Mouse (Mus musculus): ENCODE measurements around the gene Gpr156.
"Not testable (repeated sequence)": the region's sequence is repeated elsewhere in the genome, so short reads cannot be mapped to it uniquely, and the experiment has no call there.

The Gpr156 gene

GRCm38 (mm10) chr16:37956751-37957150, 40.5 kb downstream of the Gpr156 start:
- no peak for DNase-seq (ENCODE audit: low spot score)

DNA sequence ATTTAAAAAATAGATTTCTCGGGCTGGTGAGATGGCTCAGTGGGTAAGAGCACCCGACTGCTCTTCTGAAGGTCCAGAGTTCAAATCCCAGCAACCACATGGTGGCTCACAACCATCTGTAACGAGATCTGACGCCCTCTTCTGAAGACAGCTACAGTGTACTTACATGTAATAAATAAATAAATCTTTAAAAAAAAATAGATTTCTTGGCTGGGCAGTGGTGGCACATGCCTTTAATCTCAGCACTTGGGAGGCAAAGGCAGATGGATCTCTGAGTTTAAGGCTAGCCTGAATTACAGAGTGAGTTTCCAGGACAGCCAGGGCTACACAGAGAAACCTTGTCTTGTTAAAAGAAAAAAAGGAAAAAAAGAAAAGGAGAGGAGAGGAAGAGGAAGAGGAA, 46.4 kb downstream of the Gpr156 start:
- not testable (repeated sequence) for DNase-seq (ENCODE audit: low spot score)

- DNase-seq (ENCODE audit: low spot score), result no peak
Measured at GRCm38 (mm10) chr16:37963331-37964281, 47.3 kb downstream of the Gpr156 start.

GRCm38 (mm10) chr16:37964380-37965070, 48.2 kb downstream of the Gpr156 start:
- no peak for DNase-seq (ENCODE audit: low spot score)

GRCm38 (mm10) chr16:37966871-37967270, 50.6 kb downstream of the Gpr156 start:
- DNase-seq (ENCODE audit: low spot score), result no peak

GRCm38 (mm10) chr16:37967415-37967814, 51.1 kb downstream of the Gpr156 start:
- no peak for DNase-seq (ENCODE audit: low spot score)

- DNase-seq (ENCODE audit: low spot score), result no peak
Measured at GRCm38 (mm10) chr16:37971522-37971921, 55.2 kb downstream of the Gpr156 start.

GRCm38 (mm10) chr16:37972357-37972756, 56.1 kb downstream of the Gpr156 start:
- DNase-seq (ENCODE audit: low spot score), result no peak

DNA sequence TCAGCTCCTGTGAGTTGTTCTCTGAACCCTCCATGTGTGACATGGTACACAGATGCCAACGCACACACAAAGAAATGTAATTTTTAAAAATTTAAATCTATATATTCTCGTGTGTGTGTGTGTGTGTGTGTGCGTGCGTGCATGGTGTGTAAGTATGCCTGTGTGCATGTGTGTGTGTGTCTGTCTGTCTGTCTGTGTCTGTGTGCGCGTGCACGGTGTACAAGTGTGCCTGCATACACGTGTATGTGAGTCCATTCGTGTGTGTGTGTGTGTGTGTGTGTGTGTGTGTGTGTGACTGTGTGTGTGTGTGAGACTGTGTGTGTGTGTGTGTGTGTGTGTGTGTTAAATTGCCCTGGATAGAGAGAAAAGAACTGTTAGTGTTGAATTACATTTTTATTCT, 56.9 kb downstream of the Gpr156 start:
- not testable (repeated sequence) for DNase-seq (ENCODE audit: low spot score)

DNA sequence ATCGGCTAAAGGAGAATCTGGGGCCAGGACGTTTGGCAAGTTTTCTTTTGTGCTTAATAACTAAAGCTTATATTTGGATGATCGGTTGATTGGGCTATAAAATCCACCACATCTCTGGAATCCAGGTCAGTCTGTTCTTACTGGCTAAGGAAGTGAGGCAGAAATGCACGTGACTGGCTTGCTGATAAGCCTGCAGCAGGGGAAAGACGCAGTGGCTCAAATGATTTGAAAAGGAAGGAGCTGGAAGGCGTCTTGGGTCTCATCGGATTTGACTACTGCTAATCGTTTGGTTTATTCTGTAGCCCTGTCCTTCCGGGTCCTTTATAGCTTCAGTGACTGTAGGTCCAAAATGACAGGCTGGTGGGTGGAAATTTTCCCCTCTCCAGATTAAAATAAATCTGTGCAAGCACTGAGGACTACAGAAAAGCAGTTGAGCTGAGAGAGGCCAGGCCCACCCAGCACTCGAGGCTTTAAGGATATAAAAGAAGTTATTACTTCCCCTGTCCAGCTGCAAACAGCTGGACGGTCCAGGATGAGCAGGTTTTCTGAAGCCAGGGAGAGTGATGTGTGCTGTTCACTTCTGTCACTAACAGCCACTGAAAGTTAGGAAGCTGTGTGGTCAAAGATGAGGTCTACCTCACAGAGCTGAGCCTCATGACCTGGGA, 57.7 kb downstream of the Gpr156 start:
- DNase-seq (ENCODE audit: low spot score), result no peak

DNA sequence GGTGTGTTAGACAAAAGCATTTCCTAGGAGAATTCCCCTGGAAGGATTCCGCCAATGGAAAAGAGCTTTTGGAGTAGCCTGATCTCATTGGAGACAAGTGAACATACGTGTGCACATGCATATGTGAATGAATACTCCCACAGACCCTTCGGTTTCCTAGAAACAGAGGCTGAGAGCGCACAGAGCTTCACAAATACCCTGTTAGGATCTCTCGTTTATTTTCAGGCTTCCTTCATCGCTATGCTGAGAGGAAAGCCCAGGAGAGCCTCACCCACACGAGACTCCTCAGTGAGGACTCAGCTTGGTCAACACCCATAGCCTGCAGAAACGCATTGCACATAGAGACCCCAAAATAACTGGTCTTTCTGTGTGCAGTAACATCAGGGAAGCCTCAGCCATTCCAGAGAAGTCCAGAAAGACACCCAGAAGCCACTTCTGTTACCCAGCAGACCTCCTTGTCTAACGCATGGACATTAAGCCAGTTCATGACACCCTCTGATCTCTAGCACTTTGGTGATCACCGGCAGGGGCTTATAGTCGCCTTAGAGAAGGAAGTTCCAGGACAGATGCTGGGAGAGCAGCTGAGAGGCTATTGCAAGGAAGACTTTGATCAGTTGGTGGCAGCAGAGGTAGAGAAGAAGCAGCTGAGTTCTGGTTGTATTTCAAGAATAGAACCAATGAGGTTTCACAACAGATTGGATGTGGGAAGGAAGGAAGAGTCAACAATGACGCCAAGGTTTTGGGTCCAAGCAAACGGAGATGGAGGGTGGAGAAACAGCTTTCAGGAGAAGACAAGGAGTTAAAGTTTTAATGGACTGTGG, 58.4 kb downstream of the Gpr156 start:
- DNase-seq (ENCODE audit: low spot score), result no peak

- no peak for DNase-seq (ENCODE audit: low spot score)
Measured at GRCm38 (mm10) chr16:37981907-37982306, 65.6 kb downstream of the Gpr156 start.

DNA sequence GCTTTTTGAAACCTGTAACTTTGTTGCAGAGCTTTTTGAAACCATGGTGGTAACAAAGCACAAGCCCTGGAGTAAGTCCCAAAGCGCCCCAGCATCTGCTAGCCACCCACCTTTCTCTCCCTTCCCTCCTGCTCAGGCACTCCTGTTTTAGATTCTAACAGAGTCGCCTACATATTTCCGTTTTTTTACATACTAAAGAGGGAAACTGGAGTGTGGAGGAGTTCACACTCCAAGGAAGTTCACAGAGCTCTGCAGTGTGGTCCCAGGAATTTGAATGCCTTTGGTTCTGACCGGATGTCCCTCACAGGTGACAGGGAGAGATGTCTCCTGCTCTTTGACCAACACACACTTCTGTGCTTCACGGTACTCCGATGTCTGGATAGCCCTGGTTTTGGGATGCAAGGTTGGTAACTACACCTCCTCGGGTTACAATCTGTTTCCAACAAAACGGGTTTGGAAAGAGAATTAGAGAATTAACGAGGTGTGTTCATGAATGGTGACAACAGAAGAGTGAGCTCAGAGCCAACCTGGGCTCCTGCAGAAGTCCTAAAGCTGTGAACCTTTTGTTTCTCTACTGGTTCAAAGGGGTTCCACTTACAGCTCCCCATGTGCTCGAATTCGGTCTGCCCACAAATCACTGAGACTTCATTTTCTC, 72.0 kb downstream of the Gpr156 start:
- no peak for DNase-seq (ENCODE audit: low spot score)

DNA sequence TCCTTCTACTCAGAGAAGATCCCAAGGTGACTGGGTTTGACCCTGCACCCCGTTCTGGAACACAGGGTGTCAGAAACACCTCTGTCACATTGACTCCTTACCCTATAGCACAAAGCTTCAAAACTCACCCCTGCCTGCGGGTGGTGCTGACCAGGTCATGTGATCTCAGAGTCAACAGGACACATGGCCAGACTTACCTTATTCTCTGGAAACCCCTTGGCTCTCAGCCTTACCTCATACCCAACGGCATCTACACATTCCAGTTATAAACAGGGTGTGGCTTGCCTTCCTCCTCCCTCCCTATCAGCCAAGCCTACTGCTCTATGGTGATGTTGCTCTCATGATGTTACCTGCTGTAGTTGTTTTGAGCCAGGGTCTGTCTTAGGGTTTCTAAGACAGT, 73.5 kb downstream of the Gpr156 start:
- DNase-seq (ENCODE audit: low spot score), result no peak

GRCm38 (mm10) chr16:37990553-37991344, 74.5 kb downstream of the Gpr156 start:
- no peak for DNase-seq (ENCODE audit: low spot score)

DNA sequence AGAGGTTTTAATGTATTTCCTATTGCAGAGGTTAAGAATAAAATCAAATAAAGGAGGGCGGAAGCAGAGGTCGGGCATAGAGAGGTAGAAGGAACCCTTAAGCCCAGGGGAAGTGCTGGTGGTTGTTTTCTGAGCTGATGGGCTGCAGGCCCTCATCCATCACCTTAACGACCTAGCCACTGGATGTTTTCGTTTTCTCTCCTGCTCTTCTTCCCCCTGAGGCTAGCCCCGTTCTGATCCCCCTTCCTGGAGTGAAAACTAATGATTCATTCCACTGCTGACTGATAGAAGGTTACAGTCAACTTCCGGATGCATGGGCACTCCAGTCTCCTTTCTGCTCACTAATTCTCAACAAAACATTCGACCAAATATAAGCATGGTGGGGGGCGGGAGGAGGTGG, 76.5 kb downstream of the Gpr156 start:
- DNase-seq (ENCODE audit: low spot score), result no peak

DNA sequence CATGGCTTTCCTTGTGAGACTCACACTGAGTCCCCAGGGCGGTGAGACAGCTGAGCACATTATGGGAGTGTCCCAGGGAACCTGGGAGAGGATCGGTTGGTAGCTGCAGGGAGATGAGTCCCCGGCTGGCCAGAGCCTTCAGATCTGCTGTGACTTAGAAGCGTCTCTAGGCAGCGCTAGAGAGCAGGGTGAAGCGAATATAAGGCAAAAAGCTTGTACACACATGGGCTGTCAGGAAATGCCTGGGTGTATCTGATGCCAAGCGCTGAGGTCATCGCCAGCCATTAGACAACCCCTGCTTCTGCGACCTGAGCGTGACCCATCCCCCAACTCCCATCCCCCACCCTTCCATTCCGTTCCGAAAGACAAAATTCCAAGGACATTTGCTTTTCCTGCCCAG, 78.4 kb downstream of the Gpr156 start:
- DNase-seq (ENCODE audit: low spot score), result no peak

DNA sequence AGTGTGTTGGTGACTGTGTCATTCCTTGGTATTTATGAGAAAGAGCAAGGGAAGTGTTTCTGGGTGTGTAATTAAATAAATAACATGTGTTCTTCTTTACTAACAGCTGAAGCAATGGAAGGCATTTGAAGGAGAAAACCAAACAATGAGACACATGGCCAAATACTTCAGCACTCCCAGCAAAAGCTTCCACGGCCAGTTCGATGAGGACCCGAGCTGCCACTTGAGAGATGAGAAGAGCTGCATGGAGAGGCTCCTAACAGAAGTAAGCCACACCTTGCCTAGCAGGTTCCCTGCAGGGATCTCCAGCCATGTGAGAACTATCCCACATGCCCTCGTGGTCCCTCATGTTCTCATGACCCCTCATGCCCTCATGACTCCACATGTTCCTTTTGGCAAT, 81.5 kb downstream of the Gpr156 start:
- DNase-seq (ENCODE audit: low spot score), result no peak

GRCm38 (mm10) chr16:37999762-38000161, 83.5 kb downstream of the Gpr156 start:
- DNase-seq (ENCODE audit: low spot score), result no peak

GRCm38 (mm10) chr16:38000178-38000577, 83.9 kb downstream of the Gpr156 start:
- DNase-seq (ENCODE audit: low spot score), result no peak

Data from ovary, postnatal 10 days (tissue).